Mouse (Mus musculus): ENCODE results near the gene Slc25a25. TPM values are rescaled to one million over a fixed set of nuclear protein-coding genes. Genes with fewer than 3 reads are reported as not detected.

Gene Slc25a25
- polyA plus RNA-seq, 1 experiment from 2014 or later, result 33.0 TPM

- no peak overlapping the region for H3K4me3 ChIP-seq
- no peaks in the 10 kb centered on the region for H3K27me3 ChIP-seq (ENCODE audit: low read depth, poor library complexity, severe bottlenecking)
- H3K27ac ChIP-seq, result no peak overlapping the region
- H3K4me1 ChIP-seq, result peaks cover 18% of the 10 kb centered on the region
- H3K9me3 ChIP-seq (replicated peaks), result no peaks in the 10 kb centered on the region
- no peaks in the 10 kb centered on the region for H3K36me3 ChIP-seq
- DNase-seq (ENCODE audit: low spot score), result no peak
- WGBS, result 93% methylated on average over 2 of the region's 2 CpGs
Observed at GRCm38 (mm10) chr2:32437612-32438166, 13.6 kb downstream of the Slc25a25 start.

DNA sequence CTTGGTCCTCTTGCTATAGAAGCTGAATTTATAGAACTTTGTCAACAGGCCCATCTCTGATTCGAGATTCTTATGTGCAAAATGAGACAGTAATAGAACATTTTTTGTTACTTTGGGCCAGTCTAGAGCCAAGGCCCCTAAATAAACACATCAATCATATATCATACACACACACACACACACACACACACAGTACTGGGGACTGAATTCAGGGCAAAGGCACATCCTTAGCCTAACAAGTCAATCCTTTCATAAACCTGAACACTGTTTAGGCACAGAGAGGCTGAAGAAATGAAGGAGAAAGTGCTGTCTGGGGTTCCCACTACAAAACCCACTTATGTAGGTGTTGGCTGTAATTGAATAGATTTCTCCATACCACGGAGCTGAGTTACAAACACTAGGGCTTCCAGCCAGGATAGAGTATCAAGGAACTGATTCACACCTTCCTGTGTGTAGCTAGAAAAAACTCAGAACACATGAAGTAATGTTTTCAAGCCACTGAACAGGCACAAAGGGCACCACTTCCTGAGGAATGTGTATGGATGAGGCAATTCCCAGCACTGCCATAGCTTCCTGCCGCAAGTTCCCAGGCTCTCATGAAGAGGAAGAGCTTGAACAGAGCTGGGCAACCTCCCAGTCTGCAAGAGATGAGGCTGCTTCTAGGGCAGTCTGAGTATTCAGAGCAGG, 14.4 kb downstream of the Slc25a25 start:
- Histone ChIP-seq H3K27me3 (ENCODE audit: low read depth, poor library complexity, severe bottlenecking) (no peaks in the 10 kb centered on the region), H3K36me3 (no peaks in the 10 kb centered on the region), H3K9me3 (replicated peaks) (no peaks in the 10 kb centered on the region), H3K27ac (peak overlapping the region; percentile 31; the same call in 1 of the 2 replicates), H3K4me1 (peaks cover 18% of the 10 kb centered on the region), H3K4me3 (no peak overlapping the region)
- DNase-seq (ENCODE audit: low spot score), result no peak
- 79% methylated on average over 3 of the region's 3 CpGs for WGBS

DNA sequence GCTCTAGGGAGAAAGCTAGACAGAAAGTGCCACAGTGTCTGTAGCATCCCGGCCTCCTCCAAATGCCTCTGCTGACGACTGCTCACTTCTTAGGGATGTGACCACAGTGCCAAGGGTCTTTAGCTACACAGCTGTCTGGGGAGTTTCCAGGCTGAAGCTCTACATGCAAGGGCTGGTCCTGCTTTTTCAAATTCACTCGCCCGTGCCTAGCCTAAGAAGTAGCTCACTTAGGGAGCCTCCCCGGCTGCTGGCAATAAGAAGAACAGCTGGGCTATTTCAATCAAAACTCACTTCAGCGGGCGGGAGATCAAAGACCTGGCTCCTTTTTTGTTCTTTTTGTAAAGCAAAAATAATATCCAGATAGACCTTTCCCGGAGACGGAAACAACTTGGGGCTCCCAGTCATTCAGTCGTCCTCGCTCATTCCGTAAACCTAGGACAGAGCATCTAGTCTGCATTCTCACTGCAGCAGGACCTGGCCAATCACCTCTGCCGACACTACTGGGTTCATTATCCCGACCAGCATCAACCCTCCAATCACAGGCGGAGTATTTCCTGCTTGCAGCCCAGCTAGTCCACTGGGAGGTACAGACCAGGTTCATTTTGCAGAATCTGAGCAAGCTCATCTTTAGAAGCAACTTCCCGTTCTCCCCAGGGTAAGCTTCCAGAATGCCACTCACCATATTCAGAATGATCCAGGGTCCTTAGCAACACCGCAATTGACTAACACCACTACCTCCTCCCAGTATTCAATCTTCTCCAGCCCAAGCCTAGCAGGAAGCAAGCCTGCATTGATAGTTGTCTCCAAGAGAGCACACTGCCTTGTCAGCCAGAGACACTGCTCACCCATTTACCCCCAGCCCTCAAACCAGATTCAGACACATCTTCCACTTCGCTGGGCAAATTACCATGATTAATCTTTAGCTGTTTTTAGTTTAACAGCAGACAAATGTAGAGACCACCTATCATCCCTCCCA, 20.3 kb downstream of the Slc25a25 start:
- peak; percentile 90 for DNase-seq (ENCODE audit: low spot score)
- H3K9me3 ChIP-seq (replicated peaks), result no peaks in the 10 kb centered on the region
- peaks cover 8% of the 10 kb centered on the region for H3K36me3 ChIP-seq
- H3K4me1 ChIP-seq, result peaks cover 42% of the 10 kb centered on the region
- peak overlapping the region; percentile 86 for H3K27ac ChIP-seq
- WGBS, result 9% methylated on average over 18 of the region's 18 CpGs
- peak overlapping the region; percentile 61 for H3K4me3 ChIP-seq
- no peaks in the 10 kb centered on the region for H3K27me3 ChIP-seq (ENCODE audit: low read depth, poor library complexity, severe bottlenecking)

- no peak overlapping the region for H3K4me3 ChIP-seq
- no peak for DNase-seq (ENCODE audit: low spot score)
- peaks cover 9% of the 10 kb centered on the region for H3K36me3 ChIP-seq
- WGBS, result 83% methylated on average over 4 of the region's 4 CpGs
- H3K27ac ChIP-seq, result peak overlapping the region; percentile 50; the same call in 1 of the 2 replicates
- H3K27me3 ChIP-seq (ENCODE audit: low read depth, poor library complexity, severe bottlenecking), result no peaks in the 10 kb centered on the region
- peaks cover 49% of the 10 kb centered on the region for H3K4me1 ChIP-seq
- no peaks in the 10 kb centered on the region for H3K9me3 ChIP-seq (replicated peaks)
Observed at GRCm38 (mm10) chr2:32429215-32429891, 21.9 kb downstream of the Slc25a25 start.

GRCm38 (mm10) chr2:32428262-32428722, 23.0 kb downstream of the Slc25a25 start:
- Histone ChIP-seq H3K4me1 (peaks cover 60% of the 10 kb centered on the region), H3K27ac (peak overlapping the region; percentile 50; the same call in 1 of the 2 replicates), H3K27me3 (ENCODE audit: low read depth, poor library complexity, severe bottlenecking) (no peaks in the 10 kb centered on the region), H3K9me3 (replicated peaks) (no peaks in the 10 kb centered on the region), H3K4me3 (peak overlapping the region; percentile 4; the same call in 1 of the 2 replicates), H3K36me3 (peaks cover 9% of the 10 kb centered on the region)
- DNase-seq (ENCODE audit: low spot score), result no peak
- 71% methylated on average over 8 of the region's 8 CpGs for WGBS

DNA sequence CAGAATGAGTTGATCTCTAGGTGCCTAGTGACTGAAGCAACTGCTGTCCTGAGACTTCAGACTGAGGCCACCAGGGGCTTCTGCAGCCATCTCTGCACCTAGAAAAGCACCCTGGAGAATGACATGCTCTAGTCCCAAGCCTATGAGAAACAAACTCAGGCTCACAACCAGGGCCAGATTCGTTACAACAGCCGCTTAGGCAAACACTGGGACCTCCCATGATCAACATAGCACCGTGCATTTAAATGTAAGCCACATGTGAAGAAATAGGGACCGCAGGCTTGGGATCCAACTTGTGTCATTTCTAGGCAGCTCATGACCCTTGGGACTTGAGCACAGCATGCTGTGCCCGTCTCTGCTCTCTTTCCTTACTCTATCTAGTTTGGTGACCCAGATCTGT, 23.5 kb downstream of the Slc25a25 start:
- H3K27ac ChIP-seq, result no peak overlapping the region
- 86% methylated on average over 5 of the region's 5 CpGs for WGBS
- peaks cover 9% of the 10 kb centered on the region for H3K36me3 ChIP-seq
- DNase-seq (ENCODE audit: low spot score), result no peak
- H3K9me3 ChIP-seq (replicated peaks), result no peaks in the 10 kb centered on the region
- no peaks in the 10 kb centered on the region for H3K27me3 ChIP-seq (ENCODE audit: low read depth, poor library complexity, severe bottlenecking)
- no peak overlapping the region; the same call in 1 of the 2 replicates for H3K4me3 ChIP-seq
- peaks cover 66% of the 10 kb centered on the region for H3K4me1 ChIP-seq

DNA sequence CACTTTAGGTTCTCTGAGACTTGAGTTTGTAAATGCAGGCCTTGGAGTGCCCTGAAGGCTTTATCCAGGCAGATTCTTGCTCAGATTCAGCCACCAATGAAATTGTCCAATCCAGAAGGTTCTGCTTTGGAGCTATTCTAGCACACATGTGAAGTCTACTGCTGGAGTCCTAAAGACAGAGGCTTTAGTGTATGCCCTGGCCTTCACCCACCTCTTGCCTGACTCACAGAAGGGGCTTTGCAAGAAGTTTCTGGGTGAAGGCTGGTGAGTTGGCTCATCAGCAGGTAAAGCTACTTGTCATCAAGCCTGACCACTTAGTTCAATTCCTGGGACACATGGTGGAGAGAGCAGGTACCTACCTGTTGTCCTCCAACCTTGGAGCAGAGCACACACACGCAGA, 25.1 kb downstream of the Slc25a25 start:
- H3K27ac ChIP-seq, result no peak overlapping the region
- peaks cover 65% of the 10 kb centered on the region for H3K4me1 ChIP-seq
- DNase-seq (ENCODE audit: low spot score), result no peak
- 96% methylated on average over 1 of the region's 1 CpGs for WGBS
- no peak overlapping the region for H3K4me3 ChIP-seq
- H3K36me3 ChIP-seq, result peaks cover 15% of the 10 kb centered on the region
- H3K9me3 ChIP-seq (replicated peaks), result no peaks in the 10 kb centered on the region
- no peaks in the 10 kb centered on the region for H3K27me3 ChIP-seq (ENCODE audit: low read depth, poor library complexity, severe bottlenecking)

- Histone ChIP-seq H3K27ac (no peak overlapping the region), H3K27me3 (ENCODE audit: low read depth, poor library complexity, severe bottlenecking) (no peaks in the 10 kb centered on the region), H3K36me3 (peaks cover 20% of the 10 kb centered on the region), H3K9me3 (replicated peaks) (no peaks in the 10 kb centered on the region), H3K4me3 (no peak overlapping the region), H3K4me1 (peaks cover 62% of the 10 kb centered on the region)
- 81% methylated on average over 5 of the region's 5 CpGs for WGBS
- no peak for DNase-seq (ENCODE audit: low spot score)
Observed at GRCm38 (mm10) chr2:32425568-32425967, 25.7 kb downstream of the Slc25a25 start.

GRCm38 (mm10) chr2:32424796-32425195, 26.4 kb downstream of the Slc25a25 start:
- peaks cover 54% of the 10 kb centered on the region for H3K4me1 ChIP-seq

GRCm38 (mm10) chr2:32423481-32424331, 27.5 kb downstream of the Slc25a25 start:
- Histone ChIP-seq H3K9me3 (replicated peaks) (no peaks in the 10 kb centered on the region), H3K4me1 (peaks cover 46% of the 10 kb centered on the region), H3K27ac (peak overlapping the region; percentile 71), H3K36me3 (peaks cover 39% of the 10 kb centered on the region), H3K27me3 (ENCODE audit: low read depth, poor library complexity, severe bottlenecking) (no peaks in the 10 kb centered on the region), H3K4me3 (peak overlapping the region; percentile 50)
- 1% methylated on average over 14 of the region's 14 CpGs for WGBS
- peak; percentile 69 for DNase-seq (ENCODE audit: low spot score)

More at GRCm38 (mm10) chr2:32424796-32425195, 26.4 kb downstream of the Slc25a25 start:
- no peak for DNase-seq (ENCODE audit: low spot score)
- no peaks in the 10 kb centered on the region for H3K9me3 ChIP-seq (replicated peaks)
- WGBS, result 62% methylated on average over 3 of the region's 3 CpGs
- peaks cover 28% of the 10 kb centered on the region for H3K36me3 ChIP-seq
- peak overlapping the region; percentile 71 for H3K27ac ChIP-seq
- no peak overlapping the region for H3K4me3 ChIP-seq
- no peaks in the 10 kb centered on the region for H3K27me3 ChIP-seq (ENCODE audit: low read depth, poor library complexity, severe bottlenecking)

DNA sequence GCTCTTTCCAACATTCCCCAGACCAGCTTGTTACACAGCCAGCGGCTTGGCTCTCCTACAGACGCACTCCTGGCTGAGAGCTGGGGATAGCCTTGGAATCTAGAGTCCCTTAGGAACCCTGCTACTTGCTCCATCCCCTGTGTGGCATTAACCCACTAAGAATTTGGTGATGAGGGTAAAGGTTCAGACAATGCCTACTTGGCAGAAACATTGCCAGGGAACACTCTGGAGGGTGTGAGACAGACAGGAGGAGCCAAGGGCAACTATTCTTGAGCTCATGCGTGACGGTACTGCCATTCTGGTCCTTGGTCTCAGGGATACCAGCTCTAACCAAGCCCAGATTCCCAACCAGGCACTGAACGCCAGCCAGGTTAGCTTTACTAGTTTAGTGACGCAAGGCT, 29.4 kb downstream of the Slc25a25 start:
- DNase-seq (ENCODE audit: low spot score), result no peak
- peak overlapping the region; percentile 32; the same call in 1 of the 2 replicates for H3K27ac ChIP-seq
- H3K27me3 ChIP-seq (ENCODE audit: low read depth, poor library complexity, severe bottlenecking), result no peaks in the 10 kb centered on the region
- no peak overlapping the region for H3K4me3 ChIP-seq
- no peaks in the 10 kb centered on the region for H3K9me3 ChIP-seq (replicated peaks)
- H3K4me1 ChIP-seq, result peaks cover 36% of the 10 kb centered on the region
- WGBS, result 95% methylated on average over 6 of the region's 6 CpGs
- H3K36me3 ChIP-seq, result peaks cover 57% of the 10 kb centered on the region
